Mouse (Mus musculus) hindbrain, embryonic 13.5 days (tissue): Measurements from ENCODE around the gene Zkscan17. TPM values are rescaled to one million over a fixed set of nuclear protein-coding genes. Genes with fewer than 3 reads are reported as not detected.

Experiments used
- ATAC-seq: fragments of 200-750 bp; cut with Nextera tagmentation; 2 replicates; pipeline ENCODE4 v1.8.0; 2017; ENCODE audit warnings: moderate TSS enrichment; ENCODE audit not compliant: low FRiP score
- H3K27ac ChIP-seq: fragments of 300-500 bp; sonication (generic); 2 replicates; pipeline ENCODE4 v1.5.1; 2015; ENCODE audit warnings: inconsistent platforms, mild to moderate bottlenecking, moderate library complexity
- H3K27me3 ChIP-seq: fragments of 300-500 bp; sonication (generic); 2 replicates; pipeline ENCODE4 v1.6.1; 2015; ENCODE audit warnings: mild to moderate bottlenecking, inconsistent platforms
- H3K36me3 ChIP-seq: fragments of 300-500 bp; sonication (generic); 2 replicates; pipeline ENCODE4 v1.6.1; 2015; ENCODE audit warnings: mild to moderate bottlenecking, inconsistent platforms
- H3K4me1 ChIP-seq: fragments of 300-500 bp; sonication (generic); replicated peaks from 2 replicates; pipeline ENCODE4 v1.6.1; 2015; ENCODE audit warnings: inconsistent platforms
- H3K4me2 ChIP-seq: fragments of 300-500 bp; sonication (generic); 2 replicates; pipeline ENCODE4 v1.6.1; 2015; ENCODE audit warnings: inconsistent platforms, mild to moderate bottlenecking, moderate library complexity
- H3K4me3 ChIP-seq: fragments of 300-500 bp; sonication (generic); 2 replicates; pipeline ENCODE4 v1.5.1; 2015; ENCODE audit warnings: mild to moderate bottlenecking, inconsistent platforms
- H3K9ac ChIP-seq: fragments of 300-500 bp; sonication (generic); 2 replicates; pipeline ENCODE4 v1.6.1; 2015; ENCODE audit warnings: mild to moderate bottlenecking, inconsistent platforms
- H3K9me3 ChIP-seq: fragments of 300-500 bp; sonication (generic); 2 replicates; pipeline ENCODE4 v1.6.1; 2016; ENCODE audit warnings: inconsistent platforms
- WGBS: fragments of 180-500 bp; shearing (Covaris S2); methylation state at CpG from one replicate; pipeline ENCODE4 v1.1.7; 2015; 5-methylcytosine and 5-hydroxymethylcytosine counted together
- polyA plus RNA-seq: library from polyadenylated mRNA; unstranded; fragments of >200 nt; fragmentation: Nextera tagmentation; extraction: Ambion mirVana; gene quantifications from 2 replicates; pipeline ENCODE4 v1.2.1, GENCODE M21; 2015

The Zkscan17 gene
- polyA plus RNA-seq, 1 experiment from 2014 or later: 14.8 TPM

GRCm38 (mm10) chr11:59514381-59514780 lies 12.2 kb downstream of the Zkscan17 start:
- H3K4me1 ChIP-seq: no peaks in the 10 kb centered on the region
- 81% methylated on average over 6 of the region's 6 CpGs for WGBS
- H3K27ac ChIP-seq: no peak overlapping the region
- ATAC-seq: no peak
- H3K27me3 ChIP-seq: no peaks in the 10 kb centered on the region
- H3K9me3 ChIP-seq: no peaks in the 10 kb centered on the region
- peaks cover 13% of the 10 kb centered on the region; the same call in 1 of the 2 replicates for H3K36me3 ChIP-seq
- no peak overlapping the region for H3K4me3 ChIP-seq
- no peak overlapping the region for H3K9ac ChIP-seq
- no peak overlapping the region for H3K4me2 ChIP-seq

GRCm38 (mm10) chr11:59513556-59513955 lies 13.0 kb downstream of the Zkscan17 start:
- Histone ChIP-seq H3K4me3 (no peak overlapping the region), H3K36me3 (peaks cover 13% of the 10 kb centered on the region; the same call in 1 of the 2 replicates), H3K27ac (no peak overlapping the region), H3K9ac (no peak overlapping the region), H3K4me1 (no peaks in the 10 kb centered on the region), H3K4me2 (no peak overlapping the region), H3K27me3 (no peaks in the 10 kb centered on the region), H3K9me3 (no peaks in the 10 kb centered on the region)
- no peak for ATAC-seq
- WGBS: 88% methylated on average over 3 of the region's 3 CpGs

GRCm38 (mm10) chr11:59512733-59513132 lies 13.8 kb downstream of the Zkscan17 start:
- H3K4me2 ChIP-seq: no peak overlapping the region
- peaks cover 4% of the 10 kb centered on the region for H3K4me1 ChIP-seq
- no peak for ATAC-seq
- no peak overlapping the region for H3K9ac ChIP-seq
- H3K4me3 ChIP-seq: no peak overlapping the region
- peaks cover 13% of the 10 kb centered on the region; the same call in 1 of the 2 replicates for H3K36me3 ChIP-seq
- H3K27me3 ChIP-seq: no peaks in the 10 kb centered on the region
- no peak overlapping the region for H3K27ac ChIP-seq
- WGBS: 91% methylated on average over 10 of the region's 10 CpGs
- no peaks in the 10 kb centered on the region for H3K9me3 ChIP-seq

GRCm38 (mm10) chr11:59511558-59511957 lies 15.0 kb downstream of the Zkscan17 start:
- H3K4me2 ChIP-seq: no peak overlapping the region
- ATAC-seq: no peak
- H3K9ac ChIP-seq: no peak overlapping the region
- H3K9me3 ChIP-seq: no peaks in the 10 kb centered on the region
- no peaks in the 10 kb centered on the region for H3K27me3 ChIP-seq
- peaks cover 13% of the 10 kb centered on the region; the same call in 1 of the 2 replicates for H3K36me3 ChIP-seq
- H3K4me1 ChIP-seq: peaks cover 15% of the 10 kb centered on the region
- H3K27ac ChIP-seq: no peak overlapping the region
- 82% methylated on average over 1 of the region's 1 CpGs for WGBS
- no peak overlapping the region for H3K4me3 ChIP-seq

GRCm38 (mm10) chr11:59506713-59507074 lies 19.9 kb downstream of the Zkscan17 start:
- Histone ChIP-seq H3K9ac (peak overlapping the region; percentile 95), H3K27me3 (no peaks in the 10 kb centered on the region), H3K36me3 (peaks cover 37% of the 10 kb centered on the region), H3K4me2 (peak overlapping the region; percentile 93), H3K4me3 (peak overlapping the region; percentile 81), H3K4me1 (peaks cover 23% of the 10 kb centered on the region), H3K27ac (peak overlapping the region; percentile 90), H3K9me3 (no peaks in the 10 kb centered on the region)
- ATAC-seq: peak; percentile 41
- 0% methylated on average over 14 of the region's 14 CpGs for WGBS

- H3K4me1 ChIP-seq: peaks cover 23% of the 10 kb centered on the region
- no peaks in the 10 kb centered on the region for H3K27me3 ChIP-seq
- H3K36me3 ChIP-seq: peaks cover 37% of the 10 kb centered on the region
- H3K4me3 ChIP-seq: peak overlapping the region; percentile 81
- H3K4me2 ChIP-seq: peak overlapping the region; percentile 93
- under 1% methylated on average over 63 of the region's 71 CpGs for WGBS
- no peaks in the 10 kb centered on the region for H3K9me3 ChIP-seq
- ATAC-seq: peak; percentile 92
- peak overlapping the region; percentile 90 for H3K27ac ChIP-seq
- H3K9ac ChIP-seq: peak overlapping the region; percentile 95
Measured at GRCm38 (mm10) chr11:59505839-59506712, 20.5 kb downstream of the Zkscan17 start.

- Histone ChIP-seq H3K27me3 (no peaks in the 10 kb centered on the region), H3K36me3 (peaks cover 39% of the 10 kb centered on the region), H3K27ac (peak overlapping the region; percentile 90), H3K4me1 (peaks cover 23% of the 10 kb centered on the region), H3K4me3 (peak overlapping the region; percentile 81), H3K9me3 (no peaks in the 10 kb centered on the region), H3K9ac (peak overlapping the region; percentile 95), H3K4me2 (peak overlapping the region; percentile 93)
- WGBS: under 1% methylated on average over 21 of the region's 21 CpGs
- peak; percentile 59 for ATAC-seq
Measured at GRCm38 (mm10) chr11:59505351-59505838, 21.2 kb downstream of the Zkscan17 start.

GRCm38 (mm10) chr11:59501978-59502700 lies 24.4 kb downstream of the Zkscan17 start:
- no peaks in the 10 kb centered on the region for H3K9me3 ChIP-seq
- H3K27me3 ChIP-seq: no peaks in the 10 kb centered on the region
- H3K4me1 ChIP-seq: peaks cover 13% of the 10 kb centered on the region
- no peak overlapping the region for H3K4me2 ChIP-seq
- 93% methylated on average over 5 of the region's 5 CpGs for WGBS
- H3K4me3 ChIP-seq: no peak overlapping the region
- ATAC-seq: no peak
- H3K9ac ChIP-seq: peak overlapping the region; percentile 13; the same call in 1 of the 2 replicates
- peaks cover 69% of the 10 kb centered on the region for H3K36me3 ChIP-seq
- H3K27ac ChIP-seq: no peak overlapping the region

GRCm38 (mm10) chr11:59497747-59498146 lies 28.8 kb downstream of the Zkscan17 start:
- Histone ChIP-seq H3K9ac (no peak overlapping the region), H3K27ac (no peak overlapping the region), H3K9me3 (no peaks in the 10 kb centered on the region), H3K4me2 (no peak overlapping the region), H3K36me3 (peaks cover 98% of the 10 kb centered on the region), H3K4me3 (no peak overlapping the region), H3K27me3 (no peaks in the 10 kb centered on the region), H3K4me1 (no peaks in the 10 kb centered on the region)
- no peak for ATAC-seq
- 94% methylated on average over 7 of the region's 7 CpGs for WGBS

- ATAC-seq: no peak
- Histone ChIP-seq H3K4me3 (no peak overlapping the region), H3K27me3 (no peaks in the 10 kb centered on the region), H3K27ac (no peak overlapping the region), H3K9ac (no peak overlapping the region), H3K36me3 (peaks cover 98% of the 10 kb centered on the region), H3K4me1 (no peaks in the 10 kb centered on the region), H3K9me3 (no peaks in the 10 kb centered on the region), H3K4me2 (no peak overlapping the region)
- WGBS: 84% methylated on average over 6 of the region's 6 CpGs
Measured at GRCm38 (mm10) chr11:59496672-59497310, 29.8 kb downstream of the Zkscan17 start.

- Histone ChIP-seq H3K4me2 (no peak overlapping the region), H3K4me1 (no peaks in the 10 kb centered on the region), H3K9ac (no peak overlapping the region), H3K4me3 (no peak overlapping the region), H3K9me3 (no peaks in the 10 kb centered on the region), H3K27ac (no peak overlapping the region), H3K27me3 (no peaks in the 10 kb centered on the region), H3K36me3 (peaks cover 59% of the 10 kb centered on the region)
- 88% methylated on average over 8 of the region's 8 CpGs for WGBS
- ATAC-seq: no peak
Measured at GRCm38 (mm10) chr11:59486222-59486621, 40.3 kb downstream of the Zkscan17 start.

GRCm38 (mm10) chr11:59485641-59486040 lies 40.9 kb downstream of the Zkscan17 start:
- no peaks in the 10 kb centered on the region for H3K27me3 ChIP-seq
- no peaks in the 10 kb centered on the region for H3K4me1 ChIP-seq
- no peak overlapping the region for H3K9ac ChIP-seq
- H3K36me3 ChIP-seq: peaks cover 54% of the 10 kb centered on the region
- H3K9me3 ChIP-seq: no peaks in the 10 kb centered on the region
- WGBS: 57% methylated on average over 2 of the region's 2 CpGs
- H3K27ac ChIP-seq: no peak overlapping the region
- no peak for ATAC-seq
- H3K4me3 ChIP-seq: no peak overlapping the region
- no peak overlapping the region for H3K4me2 ChIP-seq
